Mouse (Mus musculus) heart, postnatal 0 days (tissue): Measurements from ENCODE around the gene Pdzd7. TPM values are rescaled to one million over a fixed set of nuclear protein-coding genes. Genes with fewer than 3 reads are reported as not detected.

Experiments
- ATAC-seq: fragments of 200-750 bp; cut with Nextera tagmentation; 2 replicates; pipeline ENCODE4 v1.8.0; 2017; ENCODE audit warnings: low read depth, moderate number of reproducible peaks, moderate library complexity; ENCODE audit not compliant: insufficient read depth
- DNase-seq: peaks from one replicate; pipeline ENCODE4 v3.0.0-alpha.2; 2016; ENCODE audit warnings: low spot score
- H3K27ac ChIP-seq: fragments of 300-500 bp; sonication (generic); 2 replicates; pipeline ENCODE4 v1.5.1; 2014; ENCODE audit warnings: low read depth, mild to moderate bottlenecking
- H3K27me3 ChIP-seq: fragments of 300-500 bp; sonication (generic); 2 replicates; pipeline ENCODE4 v1.6.1; 2014; ENCODE audit warnings: low read length, mixed read lengths; ENCODE audit not compliant: control insufficient read depth, insufficient read depth
- H3K36me3 ChIP-seq: fragments of 300-500 bp; sonication (generic); replicated peaks from 2 replicates; pipeline ENCODE4 v1.6.1; 2014; ENCODE audit warnings: low read length, mixed read lengths; ENCODE audit not compliant: control insufficient read depth, insufficient read depth
- H3K4me1 ChIP-seq: fragments of 300-500 bp; sonication (generic); 2 replicates; pipeline ENCODE4 v1.6.1; 2014; ENCODE audit warnings: antibody characterized with exemption; ENCODE audit not compliant: control insufficient read depth, insufficient read depth
- H3K4me2 ChIP-seq: fragments of 300-500 bp; sonication (generic); 2 replicates; pipeline ENCODE4 v1.6.1; 2014; ENCODE audit warnings: low read depth, mild to moderate bottlenecking, low read length, moderate library complexity
- H3K4me3 ChIP-seq: fragments of 300-500 bp; sonication (generic); 2 replicates; pipeline ENCODE4 v1.5.1; 2014; ENCODE audit warnings: low read depth, low read length
- H3K9ac ChIP-seq: fragments of 300-500 bp; sonication (generic); replicated peaks from 2 replicates; pipeline ENCODE4 v1.6.1; 2014; ENCODE audit warnings: low read depth, low read length, mixed read lengths
- H3K9me3 ChIP-seq: fragments of 300-500 bp; sonication (generic); replicated peaks from 2 replicates; pipeline ENCODE4 v1.6.1; 2016; ENCODE audit warnings: low read length; ENCODE audit not compliant: control insufficient read depth
- CTCF ChIP-seq: IDR thresholded peaks from 2 replicates; pipeline ENCODE4 v1.5.1; 2016; ENCODE audit warnings: antibody characterized with exemption, control low read depth, low read depth
- EP300 ChIP-seq: IDR thresholded peaks from 2 replicates; pipeline ENCODE4 v1.6.1; 2016; ENCODE audit warnings: antibody characterized with exemption, low read depth
- WGBS: fragments of 180-500 bp; shearing (Covaris S2); extraction: QIAGEN DNeasy Blood & Tissue Kit; methylation state at CpG from one replicate; pipeline ENCODE4 v1.1.7; 2014; 5-methylcytosine and 5-hydroxymethylcytosine counted together
- polyA plus RNA-seq: library from polyadenylated mRNA; unstranded; fragments of >200 nt; fragmentation: Nextera tagmentation; extraction: Ambion mirVana; gene quantifications from 2 replicates; pipeline ENCODE4 v1.2.1, GENCODE M21; 2015
- total RNA-seq: library from RNA; depleted of rRNA; stranded (reverse); fragments of >200 nt; gene quantifications from 2 replicates; pipeline ENCODE4 v1.2.3, GENCODE M21; 2014; ENCODE audit warnings: low replicate concordance

Pdzd7 gene
- total and polyA plus RNA-seq, 2 experiments from 2014 or later: 0.10 to 0.65 TPM

DNA sequence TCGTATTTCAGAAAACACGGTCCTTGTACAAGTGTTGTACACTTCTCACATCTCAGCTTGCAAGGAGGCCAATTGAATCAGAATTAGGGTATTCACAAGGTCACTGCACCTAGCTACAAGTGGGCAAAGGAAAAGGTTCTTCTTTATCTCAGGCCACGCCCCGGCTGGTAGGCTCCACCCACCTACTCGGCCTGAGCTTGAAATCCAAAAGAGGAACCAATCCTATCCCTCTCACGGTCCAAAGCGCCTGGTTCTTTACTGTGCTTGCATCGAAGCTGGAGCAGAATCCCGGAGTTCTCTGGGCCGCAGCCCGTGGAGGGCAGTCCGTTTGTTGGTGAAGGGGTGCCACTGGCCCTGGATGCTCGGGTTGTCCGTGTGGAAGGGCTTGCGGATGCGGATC lies 40.1 kb downstream of the Pdzd7 start, which contains the start of gene Twnk:
Gene Twnk, plus strand, starts transcription at position 220 of the 400 bp plus-strand sequence.
- Histone ChIP-seq H3K4me3 (peak within 1 kb of the TSS; percentile 90), H3K27me3 (no peaks in the 10 kb centered on the region), H3K36me3 (peaks cover 24% of the 10 kb centered on the region), H3K9ac (peak within 1 kb of the TSS; percentile 75), H3K4me2 (peak within 1 kb of the TSS; percentile 94), H3K4me1 (peaks cover 20% of the 10 kb centered on the region), H3K27ac (peak within 1 kb of the TSS; percentile 86), H3K9me3 (no peaks in the 10 kb centered on the region)
- no peak for DNase-seq
- TF ChIP-seq EP300 (no peak), CTCF (no peak)
- no peak for ATAC-seq
- 9% methylated on average over 16 of the region's 16 CpGs for WGBS

DNA sequence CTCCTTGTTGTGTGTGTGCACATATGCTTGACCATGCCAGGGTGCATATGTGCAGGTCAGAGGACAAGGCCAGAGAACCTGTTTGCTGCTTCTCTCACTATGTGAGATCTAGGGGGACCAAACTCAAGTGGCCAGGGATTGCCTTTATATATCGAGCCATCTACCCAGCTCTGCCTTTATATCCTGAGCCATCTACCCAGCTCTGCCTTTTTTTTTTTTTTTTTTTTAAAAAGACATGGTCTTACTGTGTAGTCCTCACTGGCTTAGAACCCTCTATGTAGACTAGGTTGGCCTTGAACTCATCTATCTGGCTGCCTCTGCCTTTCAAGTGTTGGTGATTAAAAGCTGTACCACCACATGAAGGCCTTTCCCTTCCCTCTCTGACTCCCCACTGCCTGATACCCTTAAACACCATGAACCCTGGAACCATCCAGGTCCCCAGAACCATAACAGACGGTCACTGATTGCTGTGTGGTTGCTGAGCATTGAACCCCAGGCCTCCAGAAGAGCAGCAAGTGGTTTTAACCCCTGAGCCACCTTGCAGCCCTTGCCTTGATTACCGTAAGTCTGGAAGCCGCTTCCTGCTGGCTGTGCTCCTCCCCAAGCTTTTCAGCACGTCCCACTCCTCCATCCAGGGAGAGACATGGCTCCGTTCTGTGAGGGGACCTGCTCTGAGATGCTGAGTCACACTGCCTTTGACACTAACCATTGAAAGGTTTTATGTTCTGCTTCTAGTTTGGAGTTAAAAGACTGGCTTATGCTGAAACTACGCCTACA lies 41.6 kb downstream of the Pdzd7 start:
- DNase-seq (no peak), ATAC-seq (no peak)
- Histone ChIP-seq H3K4me2 (no peak overlapping the region), H3K9me3 (no peaks in the 10 kb centered on the region), H3K4me3 (no peak overlapping the region), H3K27ac (no peak overlapping the region), H3K36me3 (peaks cover 15% of the 10 kb centered on the region; the same call in 1 of the 2 replicates), H3K4me1 (peaks cover 20% of the 10 kb centered on the region), H3K27me3 (no peaks in the 10 kb centered on the region), H3K9ac (no peak overlapping the region)
- TF ChIP-seq EP300 (no peak), CTCF (no peak)
- WGBS: 85% methylated on average over 7 of the region's 7 CpGs

DNA sequence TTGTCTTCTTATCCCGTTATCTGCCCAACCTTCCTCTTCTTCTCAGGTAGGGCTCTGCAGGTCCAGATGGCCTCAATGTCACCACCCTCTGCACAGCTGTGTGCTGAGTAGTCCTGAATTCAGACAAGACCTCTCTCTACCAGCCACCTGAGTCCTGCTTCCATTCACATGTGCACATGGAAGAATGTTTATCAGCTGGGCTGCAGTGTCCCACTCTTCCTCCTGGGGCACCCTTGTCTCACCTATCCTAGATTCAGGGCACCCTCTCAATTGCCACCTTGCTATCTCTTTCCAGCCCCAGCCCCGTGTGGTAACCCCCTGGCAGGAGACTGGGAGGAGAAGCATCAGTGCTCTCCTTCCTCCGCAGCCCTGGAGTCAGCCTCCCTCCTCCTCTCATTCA lies 43.2 kb downstream of the Pdzd7 start:
- ATAC-seq (no peak), DNase-seq (no peak)
- H3K9me3 ChIP-seq: no peaks in the 10 kb centered on the region
- H3K4me3 ChIP-seq: no peak overlapping the region
- peaks cover 15% of the 10 kb centered on the region; the same call in 1 of the 2 replicates for H3K36me3 ChIP-seq
- H3K27me3 ChIP-seq: no peaks in the 10 kb centered on the region
- H3K4me2 ChIP-seq: no peak overlapping the region
- H3K27ac ChIP-seq: no peak overlapping the region
- peaks cover 12% of the 10 kb centered on the region for H3K4me1 ChIP-seq
- peak; percentile 28 for TF ChIP-seq CTCF
- TF ChIP-seq EP300: no peak
- 45% methylated on average over 3 of the region's 3 CpGs for WGBS
- H3K9ac ChIP-seq: no peak overlapping the region

DNA sequence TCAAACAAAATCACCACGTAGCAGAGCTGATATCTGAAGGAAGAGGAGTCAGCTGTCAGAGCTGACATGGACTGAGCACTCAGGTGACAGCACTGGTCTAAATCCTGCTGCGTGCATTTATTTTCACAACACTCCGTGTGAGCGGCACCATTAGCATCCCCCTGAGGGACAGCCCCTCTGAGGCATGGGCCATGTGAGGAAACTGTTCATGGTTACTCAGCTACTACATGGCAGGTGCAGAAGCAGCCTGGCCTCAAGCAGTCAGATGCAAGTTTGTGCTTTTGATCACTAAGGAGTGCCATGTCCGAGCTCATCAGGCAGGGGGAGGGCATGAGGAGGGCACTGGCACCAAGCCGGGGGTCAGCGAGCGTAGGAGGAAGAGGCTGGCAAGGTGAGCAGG lies 45.9 kb downstream of the Pdzd7 start:
- no peaks in the 10 kb centered on the region for H3K9me3 ChIP-seq
- no peak overlapping the region for H3K4me2 ChIP-seq
- no peak overlapping the region for H3K9ac ChIP-seq
- H3K36me3 ChIP-seq: peaks cover 14% of the 10 kb centered on the region; the same call in 1 of the 2 replicates
- TF ChIP-seq EP300 (no peak), CTCF (no peak)
- no peaks in the 10 kb centered on the region for H3K27me3 ChIP-seq
- no peak for ATAC-seq
- 82% methylated on average over 8 of the region's 8 CpGs for WGBS
- no peak overlapping the region for H3K4me3 ChIP-seq
- H3K4me1 ChIP-seq: no peaks in the 10 kb centered on the region
- no peak overlapping the region for H3K27ac ChIP-seq
- no peak for DNase-seq

DNA sequence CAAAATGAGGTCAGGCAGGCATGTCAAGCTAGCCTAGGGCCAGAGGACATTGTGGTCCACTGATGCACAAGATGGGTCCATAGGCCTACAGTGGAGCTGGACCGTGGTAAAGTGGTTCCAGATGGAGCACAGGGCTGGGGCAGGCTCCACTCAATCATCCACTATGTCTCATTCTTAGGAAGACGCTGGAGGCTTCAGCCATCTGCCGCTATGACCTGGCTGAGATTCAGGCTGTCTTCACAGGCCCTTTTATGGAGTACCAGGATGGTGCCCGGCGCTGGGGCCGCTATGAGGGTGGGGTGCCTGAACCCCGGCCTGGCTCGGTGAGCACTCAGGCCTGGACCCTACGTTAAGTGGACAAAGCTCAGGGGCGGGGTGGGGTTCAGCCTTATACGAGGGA lies 47.7 kb downstream of the Pdzd7 start:
- Histone ChIP-seq H3K9me3 (no peaks in the 10 kb centered on the region), H3K4me2 (no peak overlapping the region), H3K9ac (no peak overlapping the region), H3K27me3 (no peaks in the 10 kb centered on the region), H3K36me3 (no peaks in the 10 kb centered on the region), H3K4me1 (no peaks in the 10 kb centered on the region), H3K27ac (no peak overlapping the region), H3K4me3 (no peak overlapping the region)
- no peak for DNase-seq
- ATAC-seq: no peak
- WGBS: 83% methylated on average over 11 of the region's 11 CpGs
- TF ChIP-seq EP300: no peak
- TF ChIP-seq CTCF: no peak
